In genomic region chr2:90499002-90499401, GRCm38 (mm10) we compare ENCODE assay signal across 15 mouse cellular contexts.
DNase-seq lines count a peak whose midpoint lies in the region; ATAC-seq lines count a peak whose summit lies in the region.
"Had no signal": no experiment of that assay in that cellular context is flagged by ENCODE, and none has a peak within 500 bp of the region (broad histone marks: within the 10 kb centered on the region; RNA-seq: fewer than 3 reads in every experiment).

No protein-coding gene starts in this region.

- intact Hi-C loops in left cerebral cortex, postnatal 14 days (cut with DNase I): no loop called here
- intact Hi-C loops in heart, postnatal 36 days (cut with DNase I): no loop called here

- H3K27me3 ChIP-seq in forebrain, embryonic 15.5 days: no peaks in the 10 kb centered on the region
- no peaks in the 10 kb centered on the region for H3K27me3 ChIP-seq in forebrain, embryonic 12.5 days
- H3K27me3 ChIP-seq: heart, embryonic 12.5 days had no signal

- ATAC-seq in forebrain, embryonic 15.5 days (replicated peaks): 0 out of 2 replicates have a peak, but pooled peaks have one; percentile 21
- no peak; the same call in 1 of the 2 replicates for ATAC-seq in forebrain, embryonic 12.5 days (ENCODE audit: low FRiP score)
- peak; percentile 84 for ATAC-seq in cerebellum, adult (ENCODE audit: insufficient number of reproducible peaks, low FRiP score, low TSS enrichment)

- no peak overlapping the region for H3K9ac ChIP-seq in forebrain, embryonic 15.5 days (replicated peaks)
- H3K9ac ChIP-seq in forebrain, embryonic 12.5 days: no peak overlapping the region
- H3K9ac ChIP-seq: heart, embryonic 12.5 days; liver, embryonic 14.5 days had no signal

- H3K4me2 ChIP-seq in forebrain, embryonic 15.5 days (replicated peaks): no peak overlapping the region
- no peak overlapping the region for H3K4me2 ChIP-seq in forebrain, embryonic 12.5 days
- H3K4me2 ChIP-seq: heart, embryonic 12.5 days; midbrain, embryonic 11.5 days had no signal

- H3K4me1 ChIP-seq in forebrain, embryonic 15.5 days: peaks cover 8% of the 10 kb centered on the region
- H3K4me1 ChIP-seq in forebrain, embryonic 12.5 days: no peaks in the 10 kb centered on the region
- H3K4me1 ChIP-seq: heart, embryonic 12.5 days; limb, embryonic 10.5 days had no signal

- 54% methylated on average over 1 of the region's 1 CpGs for WGBS in forebrain, embryonic 15.5 days
- WGBS in forebrain, embryonic 12.5 days: 68% methylated on average over 1 of the region's 1 CpGs

- DNase-seq in left cerebral cortex, postnatal 14 days (ENCODE audit: low spot score in 2 of 2): peak; percentile 52 to 62
- DNase-seq in left cerebral cortex, adult 11 months (ENCODE audit: low spot score): no peak
- DNase-seq in cerebellum, postnatal 25 days: peak; percentile 96 to 97
- no peak for DNase-seq in heart, postnatal 36 days
- DNase-seq in thymus, postnatal 0 days (ENCODE audit: low spot score): no peak
- DNase-seq: gastrocnemius, postnatal 14 days; kidney, adult 9 months; lung, postnatal 36 days had no signal

- H3K36me3 ChIP-seq in forebrain, embryonic 15.5 days: no peaks in the 10 kb centered on the region
- H3K36me3 ChIP-seq in forebrain, embryonic 12.5 days (replicated peaks): no peaks in the 10 kb centered on the region
- H3K36me3 ChIP-seq: heart, embryonic 12.5 days; limb, embryonic 10.5 days had no signal

- no peaks in the 10 kb centered on the region for H3K9me3 ChIP-seq in forebrain, embryonic 15.5 days
- no peaks in the 10 kb centered on the region for H3K9me3 ChIP-seq in forebrain, embryonic 12.5 days
- H3K9me3 ChIP-seq: heart, embryonic 12.5 days; limb, embryonic 10.5 days had no signal

- no peak overlapping the region for H3K4me3 ChIP-seq in forebrain, embryonic 15.5 days
- no peak overlapping the region for H3K4me3 ChIP-seq in forebrain, embryonic 12.5 days (replicated peaks)
- H3K4me3 ChIP-seq: heart, embryonic 12.5 days; limb, embryonic 10.5 days had no signal

- H3K27ac ChIP-seq in forebrain, embryonic 15.5 days (replicated peaks): no peak overlapping the region
- H3K27ac ChIP-seq in forebrain, embryonic 12.5 days: no peak overlapping the region
- H3K27ac ChIP-seq: limb, embryonic 10.5 days; liver, embryonic 14.5 days had no signal

Comparison
In these comparisons a context has a peak if more than half of its experiments do, and no peak if none do; other contexts are left out.
1. DNase-seq: peak in left cerebral cortex, postnatal 14 days (2 of 2) and cerebellum, postnatal 25 days (2 of 2); none in left cerebral cortex, adult 11 months (single experiment), heart, postnatal 36 days (0 of 2) and thymus, postnatal 0 days (single experiment).